Mouse (Mus musculus): ENCODE results near the gene Tmem53. TPM values are rescaled to one million over a fixed set of nuclear protein-coding genes. Genes with fewer than 3 reads are reported as not detected.

Gene Tmem53
- 1 to 10 TPM; 1.8 to 2.1 TPM for total RNA-seq (2023)

GRCm38 (mm10) chr4:117251801-117252316, at the start of gene Tmem53, which contains the start of gene Armh1:
TSS of gene Tmem53 (plus strand) at chr4:117251951.
TSS of gene Armh1 (minus strand) at chr4:117252125.

Other genes starting within 250 kb of the Tmem53 start
- 1 to 10 TPM; 6.7 to 8.7 TPM for gene Eif2b3, start 232.5 kb upstream of the Tmem53 start, total RNA-seq (2023)
- gene Ptch2, start 155.9 kb upstream of the Tmem53 start, total RNA-seq (2023): 1 to 10 TPM; 2.7 to 3.3 TPM
- 10 to 100 TPM; 68.1 to 68.3 TPM for gene Btbd19, start 126.2 kb upstream of the Tmem53 start, total RNA-seq (2023)
- 1 to 10 TPM; 1.4 to 2.8 TPM for gene Tctex1d4, start 125.2 kb upstream of the Tmem53 start, total RNA-seq (2023)
- 100 to 1,000 TPM; 150 to 168 TPM for gene Plk3, start 118.0 kb upstream of the Tmem53 start, total RNA-seq (2023)
- 100 to 1,000 TPM; 744 to 862 TPM for gene Rps8, start 95.7 kb upstream of the Tmem53 start, total RNA-seq (2023)
- 10 to 100 TPM; 28.2 to 32.3 TPM for gene Kif2c, start 69.3 kb upstream of the Tmem53 start, total RNA-seq (2023)
- gene Armh1, start 174 bp downstream of the Tmem53 start, total RNA-seq (2023): not detected
- 10 to 100 TPM; 55.5 to 56.9 TPM for gene Rnf220, start 245.1 kb downstream of the Tmem53 start, total RNA-seq (2023)